Mouse (Mus musculus): ENCODE results near the gene Nos3. TPM values are rescaled to one million over a fixed set of nuclear protein-coding genes. Genes with fewer than 3 reads are reported as not detected.
A peak's percentile ranks its signal among the peaks of the same experiment; 100 is the strongest.
"Not testable (repeated sequence)": the region's sequence is repeated elsewhere in the genome, so short reads cannot be mapped to it uniquely, and the experiment has no call there.

Nos3 gene
- polyA plus RNA-seq, 1 experiment, result 11.1 TPM

- DNase-seq (ENCODE audit: low read depth), result peak; percentile 30
- no peak for TF ChIP-seq CTCF (IDR thresholded peaks at IDR 0.05; ENCODE audit: borderline replicate concordance, extremely low read depth, insufficient read depth, insufficient read length)
- no peak for TF ChIP-seq POLR2A (IDR thresholded peaks at IDR 0.05; ENCODE audit: borderline replicate concordance, extremely low read depth, insufficient read depth, insufficient read length, poor library complexity, severe bottlenecking)
Observed at GRCm38 (mm10) chr5:24389011-24389657, 24.5 kb downstream of the Nos3 start.

GRCm38 (mm10) chr5:24389658-24390020 is 25.0 kb downstream of the Nos3 start:
- no peak for DNase-seq (ENCODE audit: low read depth)
- TF ChIP-seq CTCF (IDR thresholded peaks at IDR 0.05; ENCODE audit: borderline replicate concordance, extremely low read depth, insufficient read depth, insufficient read length) (no peak), POLR2A (IDR thresholded peaks at IDR 0.05; ENCODE audit: borderline replicate concordance, extremely low read depth, insufficient read depth, insufficient read length, poor library complexity, severe bottlenecking) (no peak)

- no peak for DNase-seq (ENCODE audit: low read depth)
- TF ChIP-seq POLR2A (IDR thresholded peaks at IDR 0.05; ENCODE audit: borderline replicate concordance, extremely low read depth, insufficient read depth, insufficient read length, poor library complexity, severe bottlenecking) (no peak), CTCF (IDR thresholded peaks at IDR 0.05; ENCODE audit: borderline replicate concordance, extremely low read depth, insufficient read depth, insufficient read length) (no peak)
Observed at GRCm38 (mm10) chr5:24391864-24392263, 27.3 kb downstream of the Nos3 start, which contains the start of gene Atg9b. TSS of gene Atg9b (minus strand) at chr5:24392143.

GRCm38 (mm10) chr5:24392724-24393123 is 28.1 kb downstream of the Nos3 start:
- DNase-seq (ENCODE audit: low read depth), result no peak
- TF ChIP-seq CTCF (IDR thresholded peaks at IDR 0.05; ENCODE audit: borderline replicate concordance, extremely low read depth, insufficient read depth, insufficient read length) (no peak), POLR2A (IDR thresholded peaks at IDR 0.05; ENCODE audit: borderline replicate concordance, extremely low read depth, insufficient read depth, insufficient read length, poor library complexity, severe bottlenecking) (no peak)

GRCm38 (mm10) chr5:24393392-24393997 is 28.9 kb downstream of the Nos3 start, which contains the start of gene Abcb8:
TSS of gene Abcb8 (plus strand) at chr5:24393663.
- TF ChIP-seq POLR2A (IDR thresholded peaks at IDR 0.05; ENCODE audit: borderline replicate concordance, extremely low read depth, insufficient read depth, insufficient read length, poor library complexity, severe bottlenecking) (no peak), CTCF (IDR thresholded peaks at IDR 0.05; ENCODE audit: borderline replicate concordance, extremely low read depth, insufficient read depth, insufficient read length) (peak; percentile 85)
- peak; percentile 71 for DNase-seq (ENCODE audit: low read depth)

GRCm38 (mm10) chr5:24394165-24394894 is 29.7 kb downstream of the Nos3 start:
- peak; percentile 99 for DNase-seq (ENCODE audit: low read depth)
- TF ChIP-seq CTCF (IDR thresholded peaks at IDR 0.05; ENCODE audit: borderline replicate concordance, extremely low read depth, insufficient read depth, insufficient read length) (peak; percentile 70), POLR2A (IDR thresholded peaks at IDR 0.05; ENCODE audit: borderline replicate concordance, extremely low read depth, insufficient read depth, insufficient read length, poor library complexity, severe bottlenecking) (0 out of 2 replicates have a peak, but pooled peaks have one; percentile 26)

GRCm38 (mm10) chr5:24396254-24396653 is 31.6 kb downstream of the Nos3 start:
- DNase-seq (ENCODE audit: low read depth), result not testable (repeated sequence)

GRCm38 (mm10) chr5:24399686-24400085 is 35.1 kb downstream of the Nos3 start:
- no peak for DNase-seq (ENCODE audit: low read depth)
- no peak for TF ChIP-seq POLR2A (IDR thresholded peaks at IDR 0.05; ENCODE audit: borderline replicate concordance, extremely low read depth, insufficient read depth, insufficient read length, poor library complexity, severe bottlenecking)
- TF ChIP-seq CTCF (IDR thresholded peaks at IDR 0.05; ENCODE audit: borderline replicate concordance, extremely low read depth, insufficient read depth, insufficient read length), result no peak

GRCm38 (mm10) chr5:24400362-24400761 is 35.8 kb downstream of the Nos3 start:
- no peak for DNase-seq (ENCODE audit: low read depth)
- no peak for TF ChIP-seq CTCF (IDR thresholded peaks at IDR 0.05; ENCODE audit: borderline replicate concordance, extremely low read depth, insufficient read depth, insufficient read length)
- TF ChIP-seq POLR2A (IDR thresholded peaks at IDR 0.05; ENCODE audit: borderline replicate concordance, extremely low read depth, insufficient read depth, insufficient read length, poor library complexity, severe bottlenecking), result no peak

- TF ChIP-seq POLR2A (IDR thresholded peaks at IDR 0.05; ENCODE audit: borderline replicate concordance, extremely low read depth, insufficient read depth, insufficient read length, poor library complexity, severe bottlenecking), result no peak
- no peak for TF ChIP-seq CTCF (IDR thresholded peaks at IDR 0.05; ENCODE audit: borderline replicate concordance, extremely low read depth, insufficient read depth, insufficient read length)
Observed at GRCm38 (mm10) chr5:24400911-24401605, 36.4 kb downstream of the Nos3 start.

GRCm38 (mm10) chr5:24401969-24402368 is 37.4 kb downstream of the Nos3 start:
- TF ChIP-seq POLR2A (IDR thresholded peaks at IDR 0.05; ENCODE audit: borderline replicate concordance, extremely low read depth, insufficient read depth, insufficient read length, poor library complexity, severe bottlenecking) (no peak), CTCF (IDR thresholded peaks at IDR 0.05; ENCODE audit: borderline replicate concordance, extremely low read depth, insufficient read depth, insufficient read length) (no peak)
- peak; percentile 40 for DNase-seq (ENCODE audit: low read depth)

More at GRCm38 (mm10) chr5:24400911-24401605, 36.4 kb downstream of the Nos3 start:
- no peak for DNase-seq (ENCODE audit: low read depth)
